Mouse (Mus musculus) heart, embryonic 14.5 days (tissue): ENCODE measurements around the gene Actl6b. TPM values are rescaled to one million over a fixed set of nuclear protein-coding genes. Genes with fewer than 3 reads are reported as not detected.

Source experiments
- ATAC-seq: fragments of 200-750 bp; cut with Nextera tagmentation; 2 replicates; pipeline ENCODE4 v1.8.0; 2017; ENCODE audit warnings: low read depth, moderate TSS enrichment; ENCODE audit not compliant: insufficient number of reproducible peaks, insufficient read depth, low FRiP score
- H3K27ac ChIP-seq, 2 experiments: fragments of 200-500 bp in 1 of 2; fragments of 300-500 bp in 1 of 2; sonication (generic) in 1 of 2; replicated peaks in 1 of 2; 2 replicates each; pipeline ENCODE4 v1.5.1; 2012 to 2014; ENCODE audit warnings: low read depth in 2 of 2, low read length in 2 of 2, control low read depth in 1 of 2, mild to moderate bottlenecking in 1 of 2, mixed read lengths in 1 of 2; ENCODE audit not compliant: control insufficient read depth in 1 of 2, insufficient read depth in 1 of 2
- H3K27me3 ChIP-seq: fragments of 300-500 bp; sonication (generic); 2 replicates; pipeline ENCODE4 v1.6.1; 2014; ENCODE audit warnings: mild to moderate bottlenecking, low read length, control low read depth; ENCODE audit not compliant: control insufficient read depth, insufficient read depth
- H3K36me3 ChIP-seq: fragments of 300-500 bp; sonication (generic); 2 replicates; pipeline ENCODE4 v1.6.1; 2014; ENCODE audit warnings: mild to moderate bottlenecking, control low read depth, low read length, mixed read lengths; ENCODE audit not compliant: control insufficient read depth, insufficient read depth
- H3K4me1 ChIP-seq, 2 experiments: fragments of 200-500 bp in 1 of 2; fragments of 300-500 bp in 1 of 2; sonication (generic) in 1 of 2; 2 replicates each; pipeline ENCODE4 v1.6.1; 2012 to 2014; ENCODE audit warnings: low read length in 2 of 2, control low read depth in 1 of 2, mixed read lengths in 1 of 2; ENCODE audit not compliant: control insufficient read depth in 2 of 2, insufficient read depth in 2 of 2
- H3K4me2 ChIP-seq: fragments of 300-500 bp; sonication (generic); 2 replicates; pipeline ENCODE4 v1.6.1; 2014; ENCODE audit warnings: mild to moderate bottlenecking, low read length
- H3K4me3 ChIP-seq, 2 experiments: fragments of 200-500 bp in 1 of 2; fragments of 300-500 bp in 1 of 2; sonication (generic) in 1 of 2; 2 replicates each; pipeline ENCODE4 v1.5.1; 2012 to 2014; ENCODE audit warnings: low read length in 2 of 2, mild to moderate bottlenecking in 2 of 2, control low read depth in 1 of 2, low read depth in 1 of 2, moderate library complexity in 1 of 2; ENCODE audit not compliant: control insufficient read depth in 1 of 2, insufficient read depth in 1 of 2
- H3K9ac ChIP-seq: fragments of 300-500 bp; sonication (generic); 2 replicates; pipeline ENCODE4 v1.6.1; 2014; ENCODE audit warnings: mild to moderate bottlenecking, low read length
- H3K9me3 ChIP-seq: fragments of 300-500 bp; sonication (generic); 2 replicates; pipeline ENCODE4 v1.6.1; 2016; ENCODE audit warnings: low read length, control low read depth; ENCODE audit not compliant: control insufficient read depth
- WGBS: fragments of 180-500 bp; shearing (Covaris S2); extraction: QIAGEN DNeasy Blood & Tissue Kit; methylation state at CpG from one replicate; pipeline ENCODE4 v1.1.7; 2014; 5-methylcytosine and 5-hydroxymethylcytosine counted together
- polyA plus RNA-seq: library from polyadenylated mRNA; unstranded; fragments of >200 nt; fragmentation: Nextera tagmentation; extraction: Ambion mirVana; gene quantifications from 2 replicates; pipeline ENCODE4 v1.2.1, GENCODE M21; 2014

Gene Actl6b
- polyA plus RNA-seq, 1 experiment from 2014 or later: 0.31 TPM

GRCm38 (mm10) chr5:137530075-137530474 lies 23.2 kb upstream of the Actl6b start:
- no peaks in the 10 kb centered on the region for H3K9me3 ChIP-seq
- peaks cover 8 to 17% of the 10 kb centered on the region in 2 experiments for H3K4me1 ChIP-seq
- 81% methylated on average over 8 of the region's 8 CpGs for WGBS
- no peaks in the 10 kb centered on the region for H3K27me3 ChIP-seq
- peak overlapping the region; percentile 50 to 89; a peak in 3 of 4 replicates for H3K27ac ChIP-seq
- peak overlapping the region; percentile 49 to 54 for H3K4me3 ChIP-seq
- no peak for ATAC-seq
- peak overlapping the region; percentile 82 for H3K9ac ChIP-seq
- peaks cover 53% of the 10 kb centered on the region for H3K36me3 ChIP-seq
- H3K4me2 ChIP-seq: peak overlapping the region; percentile 76

- H3K4me1 ChIP-seq: peaks cover 8 to 17% of the 10 kb centered on the region in 2 experiments
- H3K27me3 ChIP-seq: no peaks in the 10 kb centered on the region
- peak overlapping the region; percentile 82 for H3K9ac ChIP-seq
- H3K9me3 ChIP-seq: no peaks in the 10 kb centered on the region
- ATAC-seq: peak; percentile 42
- peak overlapping the region; percentile 72 to 89 for H3K27ac ChIP-seq
- 1% methylated on average over 42 of the region's 46 CpGs for WGBS
- peak overlapping the region; percentile 76 for H3K4me2 ChIP-seq
- H3K4me3 ChIP-seq: peak overlapping the region; percentile 54 to 99
- H3K36me3 ChIP-seq: peaks cover 45% of the 10 kb centered on the region
Measured at GRCm38 (mm10) chr5:137530588-137531413, 22.5 kb upstream of the Actl6b start.

- Histone ChIP-seq H3K4me2 (peak overlapping the region; percentile 76), H3K27ac (peak overlapping the region; percentile 89 to 97), H3K4me3 (peak overlapping the region; percentile 54 to 99), H3K9me3 (no peaks in the 10 kb centered on the region), H3K9ac (peak overlapping the region; percentile 82), H3K4me1 (peaks cover 5 to 11% of the 10 kb centered on the region in 2 experiments), H3K27me3 (no peaks in the 10 kb centered on the region), H3K36me3 (peaks cover 38% of the 10 kb centered on the region)
- WGBS: under 1% methylated on average over 51 of the region's 51 CpGs
- ATAC-seq: peak; percentile 22; the same call in 1 of the 2 replicates
Measured at GRCm38 (mm10) chr5:137531414-137532130, 21.7 kb upstream of the Actl6b start.

- no peaks in the 10 kb centered on the region for H3K9me3 ChIP-seq
- WGBS: under 1% methylated on average over 19 of the region's 19 CpGs
- ATAC-seq: no peak
- H3K4me1 ChIP-seq: peaks cover 5 to 11% of the 10 kb centered on the region in 2 experiments
- H3K4me3 ChIP-seq: peak overlapping the region; percentile 54 to 99
- H3K27ac ChIP-seq: peak overlapping the region; percentile 89 to 97
- H3K36me3 ChIP-seq: peaks cover 31% of the 10 kb centered on the region
- H3K9ac ChIP-seq: peak overlapping the region; percentile 82
- peak overlapping the region; percentile 76 for H3K4me2 ChIP-seq
- no peaks in the 10 kb centered on the region for H3K27me3 ChIP-seq
Measured at GRCm38 (mm10) chr5:137532131-137532807, 21.0 kb upstream of the Actl6b start.

GRCm38 (mm10) chr5:137532808-137533116 lies 20.6 kb upstream of the Actl6b start:
- peak; percentile 0; the same call in 1 of the 2 replicates for ATAC-seq
- Histone ChIP-seq H3K36me3 (peaks cover 26% of the 10 kb centered on the region), H3K9ac (peak overlapping the region; percentile 82), H3K4me1 (peaks cover 5 to 11% of the 10 kb centered on the region in 2 experiments), H3K4me3 (peak overlapping the region; percentile 54 to 99), H3K9me3 (no peaks in the 10 kb centered on the region), H3K27me3 (no peaks in the 10 kb centered on the region), H3K4me2 (peak overlapping the region; percentile 76), H3K27ac (peak overlapping the region; percentile 89 to 97)
- 0% methylated on average over 11 of the region's 12 CpGs for WGBS

GRCm38 (mm10) chr5:137533117-137533827 lies 20.0 kb upstream of the Actl6b start, which contains the start of the genes Epo and Gnb2:
TSS of gene Epo (minus strand) at chr5:137533242.
TSS of gene Gnb2 (minus strand) at chr5:137533510.
- peak within 1 kb of the TSS; percentile 89 to 97 for H3K27ac ChIP-seq
- H3K9ac ChIP-seq: peak within 1 kb of the TSS; percentile 82
- no peaks in the 10 kb centered on the region for H3K9me3 ChIP-seq
- H3K27me3 ChIP-seq: no peaks in the 10 kb centered on the region
- ATAC-seq: peak; percentile 74
- H3K36me3 ChIP-seq: peaks cover 21% of the 10 kb centered on the region
- peak within 1 kb of the TSS; percentile 76 for H3K4me2 ChIP-seq
- H3K4me1 ChIP-seq: peaks cover 5 to 11% of the 10 kb centered on the region in 2 experiments
- WGBS: under 1% methylated on average over 40 of the region's 40 CpGs
- H3K4me3 ChIP-seq: peak within 1 kb of the TSS; percentile 54 to 99

- no peak overlapping the region for H3K27ac ChIP-seq
- no peak overlapping the region for H3K9ac ChIP-seq
- no peaks in the 10 kb centered on the region for H3K9me3 ChIP-seq
- WGBS: 98% methylated on average over 3 of the region's 3 CpGs
- H3K36me3 ChIP-seq: peaks cover 6% of the 10 kb centered on the region
- H3K4me3 ChIP-seq: no peak overlapping the region
- H3K4me2 ChIP-seq: no peak overlapping the region
- ATAC-seq: no peak
- peaks cover 8 to 17% of the 10 kb centered on the region in 2 experiments for H3K4me1 ChIP-seq
- H3K27me3 ChIP-seq: no peaks in the 10 kb centered on the region
Measured at GRCm38 (mm10) chr5:137534762-137535161, 18.6 kb upstream of the Actl6b start.
